Mouse (Mus musculus) neural tube, embryonic 14.5 days (tissue): ENCODE data around the gene Knl1. TPM values are rescaled to one million over a fixed set of nuclear protein-coding genes. Genes with fewer than 3 reads are reported as not detected.

Source experiments
- ATAC-seq: fragments of 200-750 bp; cut with Nextera tagmentation; 2 replicates; pipeline ENCODE4 v1.8.0; 2017; ENCODE audit warnings: low read depth, mild to moderate bottlenecking, moderate TSS enrichment, moderate library complexity
- H3K27ac ChIP-seq: fragments of 300-500 bp; sonication (generic); 2 replicates; pipeline ENCODE4 v1.5.1; 2014; ENCODE audit warnings: low read depth, mild to moderate bottlenecking, control low read depth, low read length, moderate library complexity, mixed read lengths
- H3K27me3 ChIP-seq: fragments of 300-500 bp; sonication (generic); 2 replicates; pipeline ENCODE4 v1.6.1; 2014; ENCODE audit warnings: low read length; ENCODE audit not compliant: control insufficient read depth, insufficient read depth
- H3K36me3 ChIP-seq: fragments of 300-500 bp; sonication (generic); 2 replicates; pipeline ENCODE4 v1.6.1; 2014; ENCODE audit warnings: low read length, mixed read lengths; ENCODE audit not compliant: control insufficient read depth, insufficient read depth
- H3K4me1 ChIP-seq: fragments of 300-500 bp; sonication (generic); 2 replicates; pipeline ENCODE4 v1.6.1; 2014; ENCODE audit warnings: low read length; ENCODE audit not compliant: control insufficient read depth, insufficient read depth
- H3K4me2 ChIP-seq: fragments of 300-500 bp; sonication (generic); 2 replicates; pipeline ENCODE4 v1.6.1; 2014; ENCODE audit warnings: mild to moderate bottlenecking, low read depth, low read length, control low read depth
- H3K4me3 ChIP-seq: fragments of 300-500 bp; sonication (generic); 2 replicates; pipeline ENCODE4 v1.5.1; 2014; ENCODE audit warnings: low read depth, low read length, control low read depth, mixed read lengths
- H3K9ac ChIP-seq: fragments of 300-500 bp; sonication (generic); replicated peaks from 2 replicates; pipeline ENCODE4 v1.6.1; 2014; ENCODE audit warnings: low read depth, mild to moderate bottlenecking, control low read depth, low read length, mixed read lengths
- H3K9me3 ChIP-seq: fragments of 300-500 bp; sonication (generic); 2 replicates; pipeline ENCODE4 v1.6.1; 2016; ENCODE audit warnings: low read length; ENCODE audit not compliant: control insufficient read depth
- WGBS: fragments of 180-500 bp; shearing (Covaris S2); extraction: QIAGEN DNeasy Blood & Tissue Kit; methylation state at CpG from one replicate; pipeline ENCODE4 v1.1.7; 2014; 5-methylcytosine and 5-hydroxymethylcytosine counted together
- polyA plus RNA-seq: library from polyadenylated mRNA; unstranded; fragments of >200 nt; fragmentation: Nextera tagmentation; extraction: Ambion mirVana; gene quantifications from 2 replicates; pipeline ENCODE4 v1.2.1, GENCODE M21; 2014

Gene Knl1
- polyA plus RNA-seq, 1 experiment from 2014 or later = 2.9 TPM

DNA sequence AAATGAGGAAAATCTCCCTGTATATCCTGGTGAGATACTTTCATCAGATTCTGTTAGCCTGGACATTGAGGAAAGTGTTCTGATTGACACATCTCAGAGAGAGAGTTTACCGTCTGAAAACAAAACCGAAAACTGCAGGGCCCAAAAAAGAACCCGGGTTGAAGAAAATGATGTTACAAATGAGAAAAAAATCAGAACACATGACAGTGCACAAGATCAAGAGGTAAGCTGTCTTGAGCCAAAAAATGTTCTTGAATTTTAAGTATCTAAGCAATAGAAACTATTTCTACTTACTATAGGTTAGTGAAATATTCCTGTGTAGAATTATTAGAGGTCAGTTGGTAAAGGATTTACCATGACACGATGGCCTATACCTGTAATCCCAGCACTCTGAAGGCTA, 25.5 kb downstream of the Knl1 start:
- Histone ChIP-seq H3K4me1 (no peaks in the 10 kb centered on the region), H3K9ac (no peak overlapping the region), H3K4me3 (no peak overlapping the region), H3K27me3 (no peaks in the 10 kb centered on the region), H3K36me3 (no peaks in the 10 kb centered on the region), H3K9me3 (no peaks in the 10 kb centered on the region), H3K27ac (no peak overlapping the region), H3K4me2 (no peak overlapping the region)
- 94% methylated on average over 4 of the region's 4 CpGs for WGBS
- ATAC-seq = no peak

DNA sequence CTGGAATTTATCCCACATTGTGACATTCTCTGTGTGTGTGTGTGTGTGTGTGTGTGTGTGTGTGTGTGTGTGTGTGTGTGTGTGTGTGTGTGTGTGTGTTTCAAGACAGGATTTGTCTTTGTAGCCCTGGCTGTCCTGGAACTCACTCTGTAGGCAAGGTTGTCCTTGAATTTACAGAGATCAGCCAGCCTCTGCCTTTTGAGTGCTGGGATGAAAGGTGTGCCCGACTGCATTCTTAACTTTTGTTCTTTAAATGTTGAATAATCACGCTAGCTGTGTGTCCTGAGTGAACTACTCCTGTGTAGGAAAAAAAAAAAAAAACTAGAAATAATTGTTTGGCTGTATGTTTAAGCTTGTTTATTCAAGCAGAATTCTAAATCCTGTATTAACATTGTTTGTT, 39.2 kb downstream of the Knl1 start:
- Histone ChIP-seq H3K9me3 (no peaks in the 10 kb centered on the region), H3K9ac (no peak overlapping the region), H3K27me3 (no peaks in the 10 kb centered on the region), H3K4me2 (no peak overlapping the region), H3K27ac (no peak overlapping the region), H3K4me3 (no peak overlapping the region), H3K4me1 (no peaks in the 10 kb centered on the region), H3K36me3 (no peaks in the 10 kb centered on the region)
- 93% methylated on average over 2 of the region's 2 CpGs for WGBS
- no peak for ATAC-seq

DNA sequence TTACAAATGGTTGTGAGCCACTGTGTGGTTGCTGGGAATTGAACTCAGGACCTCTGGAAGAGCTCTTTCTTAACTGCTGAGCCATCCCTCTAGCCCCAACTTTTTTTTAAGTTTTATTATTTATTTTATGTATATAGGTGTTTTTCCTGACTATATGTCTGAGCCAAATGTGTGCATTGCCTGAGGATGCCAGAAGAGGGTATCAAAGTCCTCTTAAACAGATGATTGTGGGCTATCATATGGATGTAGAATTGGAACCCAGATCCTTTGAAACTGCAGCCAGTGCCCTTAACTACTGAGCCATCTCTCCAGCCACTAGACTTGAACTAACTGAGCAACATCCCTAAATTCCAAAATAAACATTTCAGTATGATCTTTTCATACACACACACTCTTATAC, 54.6 kb downstream of the Knl1 start:
- Histone ChIP-seq H3K27ac (no peak overlapping the region), H3K36me3 (no peaks in the 10 kb centered on the region), H3K9me3 (no peaks in the 10 kb centered on the region), H3K4me1 (no peaks in the 10 kb centered on the region), H3K4me3 (no peak overlapping the region), H3K9ac (no peak overlapping the region), H3K4me2 (no peak overlapping the region), H3K27me3 (no peaks in the 10 kb centered on the region)
- no peak for ATAC-seq

DNA sequence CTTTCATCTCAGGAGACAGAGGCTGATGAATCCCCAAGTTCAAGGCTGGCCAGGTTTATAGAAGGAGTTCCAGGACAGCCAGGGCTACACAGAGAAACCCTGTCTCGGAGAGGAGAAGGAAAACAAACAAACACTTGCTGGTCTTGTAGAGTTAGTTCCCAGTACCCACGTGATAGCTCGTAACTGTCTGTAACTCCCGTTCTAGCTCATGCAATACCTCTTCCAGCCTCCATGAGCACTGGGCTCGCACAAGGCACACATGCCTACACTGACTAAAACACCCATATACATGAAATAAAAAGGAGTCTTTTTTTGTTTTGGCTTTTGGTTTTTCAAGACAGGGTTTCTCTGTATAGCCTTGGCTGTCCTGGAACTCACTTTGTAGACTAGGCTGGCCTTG, 59.7 kb downstream of the Knl1 start:
- Histone ChIP-seq H3K9me3 (no peaks in the 10 kb centered on the region), H3K4me3 (no peak overlapping the region), H3K4me1 (no peaks in the 10 kb centered on the region), H3K4me2 (no peak overlapping the region), H3K36me3 (no peaks in the 10 kb centered on the region), H3K27me3 (no peaks in the 10 kb centered on the region), H3K9ac (no peak overlapping the region), H3K27ac (no peak overlapping the region)
- 87% methylated on average over 5 of the region's 5 CpGs for WGBS
- ATAC-seq = no peak

DNA sequence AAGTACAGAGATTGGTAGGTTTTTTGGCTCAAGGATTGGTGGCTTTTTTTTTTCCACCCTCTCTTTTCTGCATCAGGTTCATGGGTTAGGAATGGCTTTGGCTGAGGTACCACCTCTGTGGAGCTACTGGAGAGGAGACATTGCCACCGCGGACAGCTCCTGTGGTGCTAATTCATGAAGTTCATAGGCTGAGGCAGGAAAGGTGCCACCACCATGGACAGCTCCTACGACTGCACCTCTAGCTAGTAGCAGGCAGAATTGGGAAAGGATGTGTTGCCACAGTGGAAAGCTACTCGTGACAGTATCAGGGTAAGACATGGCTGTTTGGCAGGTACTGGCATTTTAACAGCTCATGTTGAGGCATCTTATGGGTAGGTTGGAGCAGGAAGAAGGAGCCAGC, 61.6 kb downstream of the Knl1 start:
- no peaks in the 10 kb centered on the region for H3K36me3 ChIP-seq
- no peak overlapping the region for H3K27ac ChIP-seq
- no peak overlapping the region for H3K4me2 ChIP-seq
- H3K27me3 ChIP-seq = no peaks in the 10 kb centered on the region
- peaks cover 5% of the 10 kb centered on the region; the same call in 1 of the 2 replicates for H3K4me1 ChIP-seq
- 62% methylated on average over 4 of the region's 4 CpGs for WGBS
- H3K9ac ChIP-seq = no peak overlapping the region
- H3K9me3 ChIP-seq = no peaks in the 10 kb centered on the region
- no peak overlapping the region for H3K4me3 ChIP-seq
- no peak for ATAC-seq

DNA sequence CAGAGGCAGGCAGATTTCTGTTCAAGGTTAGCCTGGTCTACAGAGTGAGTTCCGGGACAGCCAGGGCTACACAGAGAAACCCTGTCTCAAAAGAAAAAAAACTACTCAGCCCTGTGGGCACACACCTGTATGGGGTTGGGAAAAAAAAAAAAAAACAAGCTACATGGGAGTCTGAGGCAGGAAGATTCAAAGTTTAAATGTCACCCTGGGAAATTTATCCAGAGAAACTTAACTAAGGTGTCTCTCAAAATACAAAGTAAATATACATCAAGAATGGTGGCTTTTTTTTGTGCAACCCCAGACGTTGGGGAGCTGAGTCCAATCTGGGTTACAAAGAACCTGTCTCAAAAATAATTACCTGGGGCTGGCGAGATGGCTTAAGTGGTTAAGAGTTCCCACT, 64.1 kb downstream of the Knl1 start:
- H3K27ac ChIP-seq = no peak overlapping the region
- no peaks in the 10 kb centered on the region for H3K9me3 ChIP-seq
- H3K4me3 ChIP-seq = no peak overlapping the region
- no peak overlapping the region for H3K9ac ChIP-seq
- no peaks in the 10 kb centered on the region for H3K27me3 ChIP-seq
- H3K4me1 ChIP-seq = peaks cover 5% of the 10 kb centered on the region; the same call in 1 of the 2 replicates
- ATAC-seq = no peak
- no peaks in the 10 kb centered on the region for H3K36me3 ChIP-seq
- 94% methylated on average over 3 of the region's 3 CpGs for WGBS
- H3K4me2 ChIP-seq = no peak overlapping the region

DNA sequence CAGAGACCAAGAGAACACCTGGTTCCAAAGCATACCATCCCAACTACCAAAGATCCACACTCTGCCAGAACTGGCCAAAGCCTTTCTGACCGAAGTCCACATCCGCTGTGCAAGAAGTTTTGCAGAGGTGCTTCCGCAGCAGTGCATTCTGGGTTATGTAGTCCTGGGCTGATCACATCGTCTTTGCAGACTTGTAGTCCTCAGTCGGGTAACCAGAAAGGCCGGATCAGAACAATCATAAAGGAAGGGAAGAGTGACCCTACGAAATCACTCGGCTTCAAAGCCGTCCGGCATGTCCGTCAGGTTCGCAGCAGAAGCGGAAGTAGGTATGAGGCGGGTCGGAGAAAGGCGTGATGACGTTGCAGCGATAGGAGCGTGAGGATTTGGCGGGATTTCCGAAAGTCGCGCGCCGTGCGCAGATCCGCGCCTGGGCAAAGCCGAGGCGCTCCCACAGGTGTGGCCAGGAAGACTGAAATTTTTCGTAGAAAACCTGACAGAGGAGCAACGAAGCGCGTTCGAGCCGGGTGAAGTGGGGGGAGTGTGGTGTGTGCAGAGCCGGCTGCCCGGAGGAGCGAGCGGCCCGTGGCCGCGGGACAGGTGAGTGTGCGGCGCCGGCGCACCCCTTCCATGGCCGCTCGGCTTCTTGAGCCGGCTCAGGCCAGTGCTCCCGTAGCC, 65.7 kb downstream of the Knl1 start, which contains the start of gene Rad51:
Rad51 (plus strand) TSS at position 356 of the 675 bp plus-strand sequence.
- Histone ChIP-seq H3K4me3 (peak within 1 kb of the TSS; percentile 49), H3K27ac (peak within 1 kb of the TSS; percentile 71; the same call in 1 of the 2 replicates), H3K4me2 (peak within 1 kb of the TSS; percentile 96), H3K9ac (peak within 1 kb of the TSS; percentile 9), H3K9me3 (no peaks in the 10 kb centered on the region), H3K36me3 (no peaks in the 10 kb centered on the region), H3K27me3 (no peaks in the 10 kb centered on the region), H3K4me1 (peaks cover 5% of the 10 kb centered on the region; the same call in 1 of the 2 replicates)
- WGBS = under 1% methylated on average over 51 of the region's 51 CpGs
- ATAC-seq = peak; percentile 94

DNA sequence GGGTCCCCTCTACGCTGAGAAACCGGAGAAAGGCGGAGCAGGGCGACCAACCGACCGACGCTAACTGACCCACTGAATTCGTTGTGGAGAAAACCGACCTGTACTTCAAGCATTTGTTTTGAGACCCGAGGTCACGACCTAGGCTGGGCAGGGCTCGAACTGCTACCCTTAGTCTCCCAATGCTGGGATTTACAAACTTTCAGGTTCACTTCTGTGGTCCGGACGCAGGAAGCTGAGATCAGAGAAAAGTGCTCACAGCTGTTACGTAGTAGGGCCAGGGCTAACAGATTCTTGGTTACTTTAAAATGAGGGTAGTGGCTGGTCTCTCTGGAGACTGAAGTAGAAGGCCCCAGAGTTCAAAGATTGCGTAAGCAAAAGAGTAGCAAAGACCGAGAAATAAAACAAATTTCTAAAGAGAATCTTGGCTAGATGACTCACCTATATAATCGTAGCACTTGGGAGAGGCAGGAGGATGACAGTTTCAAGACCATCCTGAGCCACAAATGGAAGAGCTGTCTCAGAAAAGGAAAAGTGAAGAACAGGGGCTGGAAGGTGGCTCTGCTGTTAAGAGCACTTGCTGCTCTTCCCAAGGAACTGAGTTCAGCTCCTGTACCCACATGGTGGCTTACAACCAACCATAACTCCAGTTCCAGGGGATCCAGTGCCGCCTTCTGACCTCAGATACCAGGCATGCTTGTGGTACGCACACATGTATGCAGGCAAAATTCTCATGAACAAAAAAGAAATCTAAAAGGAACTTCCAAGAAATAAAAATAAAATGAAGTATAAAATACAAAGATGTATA, 66.4 kb downstream of the Knl1 start:
- Histone ChIP-seq H3K9me3 (no peaks in the 10 kb centered on the region), H3K4me1 (peaks cover 5% of the 10 kb centered on the region; the same call in 1 of the 2 replicates), H3K27ac (no peak overlapping the region), H3K36me3 (no peaks in the 10 kb centered on the region), H3K27me3 (no peaks in the 10 kb centered on the region), H3K9ac (peak overlapping the region; percentile 9), H3K4me3 (peak overlapping the region; percentile 49), H3K4me2 (peak overlapping the region; percentile 96)
- 16% methylated on average over 20 of the region's 20 CpGs for whole genome bisulfite sequencing
- ATAC-seq = no peak

DNA sequence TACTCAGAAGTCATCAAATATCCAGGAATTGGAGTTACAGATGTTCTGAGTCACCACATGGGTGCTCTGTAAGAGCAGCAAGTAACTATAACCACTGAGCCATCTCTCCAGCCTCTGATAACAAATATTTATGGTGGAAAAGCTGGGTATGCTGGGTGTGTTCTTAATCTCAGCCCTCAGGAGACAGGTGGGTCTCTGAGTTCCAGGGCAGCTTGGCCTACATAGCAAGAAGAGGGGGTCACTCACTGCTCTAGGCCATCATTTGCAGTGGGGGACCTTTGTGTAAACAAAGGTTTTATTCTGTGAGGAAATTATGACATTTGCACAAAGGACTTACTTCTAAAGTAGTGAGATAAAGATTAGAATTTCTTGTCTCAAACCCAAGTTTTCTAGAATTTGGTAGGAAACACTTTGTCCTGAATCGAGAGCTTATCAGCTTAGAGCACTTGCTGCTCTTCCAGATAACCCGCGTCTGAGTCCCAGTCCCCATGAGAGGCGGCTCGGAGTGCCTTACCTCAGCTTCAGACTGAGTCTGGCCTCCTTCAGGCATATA, 89.5 kb downstream of the Knl1 start:
- H3K36me3 ChIP-seq = peaks cover 37% of the 10 kb centered on the region
- 91% methylated on average over 5 of the region's 5 CpGs for WGBS

More for the DNA sequence above, 89.5 kb downstream of the Knl1 start:
- Histone ChIP-seq H3K4me2 (no peak overlapping the region), H3K4me1 (no peaks in the 10 kb centered on the region), H3K9me3 (no peaks in the 10 kb centered on the region), H3K27ac (no peak overlapping the region), H3K9ac (no peak overlapping the region), H3K27me3 (no peaks in the 10 kb centered on the region), H3K4me3 (no peak overlapping the region)
- no peak for ATAC-seq
